Mouse (Mus musculus) cortical plate, adult 2 months (tissue): Measurements from ENCODE around the gene Spem1.

ENCODE experiments used
- CTCF ChIP-seq: fragments of 200-500 bp; IDR thresholded peaks from 2 replicates; pipeline ENCODE4 v1.5.1; 2011; ENCODE audit warnings: mild to moderate bottlenecking, control low read depth, low read length; ENCODE audit not compliant: insufficient read depth; ENCODE audit errors: extremely low read depth
- POLR2A ChIP-seq: fragments of 200-500 bp; IDR thresholded peaks from 2 replicates; pipeline ENCODE4 v1.6.1; 2011; ENCODE audit warnings: mild to moderate bottlenecking, low read length, control low read depth; ENCODE audit not compliant: insufficient read depth; ENCODE audit errors: extremely low read depth

- no peak for TF ChIP-seq POLR2A
- TF ChIP-seq CTCF: no peak
Measured at GRCm38 (mm10) chr11:69802648-69803105, 19.3 kb downstream of the Spem1 start.
